Mouse (Mus musculus) monocyte, adult 2 months (primary cell): Measurements from ENCODE around the gene Sh3bp5.

Experiments
- DNase-seq, 2 experiments: peaks; one replicate each; pipeline ENCODE4 v3.0.0; 2022; ENCODE audit warnings: low spot score in 2 of 2, low read depth in 1 of 2

The Sh3bp5 gene

DNA sequence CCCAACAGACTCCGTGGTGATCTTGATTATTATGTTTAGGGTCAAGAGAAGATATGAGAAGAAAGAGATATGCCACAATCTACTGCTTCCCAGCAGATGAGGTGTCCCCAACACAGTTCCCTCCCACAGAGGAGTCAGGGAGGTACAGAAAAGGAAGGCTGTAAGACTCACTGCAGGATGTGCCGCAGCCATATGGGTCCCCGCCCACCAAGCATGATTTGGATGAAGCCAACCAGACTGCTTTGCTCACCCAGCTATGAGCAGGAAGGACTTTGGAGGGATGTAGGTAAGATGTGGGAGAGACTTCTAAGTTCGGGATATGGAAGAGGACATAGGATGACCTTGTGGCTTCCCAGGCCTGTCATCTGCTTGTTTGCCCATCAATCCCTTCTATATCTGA lies 25.1 kb downstream of the Sh3bp5 start:
- DNase-seq: no peak

DNA sequence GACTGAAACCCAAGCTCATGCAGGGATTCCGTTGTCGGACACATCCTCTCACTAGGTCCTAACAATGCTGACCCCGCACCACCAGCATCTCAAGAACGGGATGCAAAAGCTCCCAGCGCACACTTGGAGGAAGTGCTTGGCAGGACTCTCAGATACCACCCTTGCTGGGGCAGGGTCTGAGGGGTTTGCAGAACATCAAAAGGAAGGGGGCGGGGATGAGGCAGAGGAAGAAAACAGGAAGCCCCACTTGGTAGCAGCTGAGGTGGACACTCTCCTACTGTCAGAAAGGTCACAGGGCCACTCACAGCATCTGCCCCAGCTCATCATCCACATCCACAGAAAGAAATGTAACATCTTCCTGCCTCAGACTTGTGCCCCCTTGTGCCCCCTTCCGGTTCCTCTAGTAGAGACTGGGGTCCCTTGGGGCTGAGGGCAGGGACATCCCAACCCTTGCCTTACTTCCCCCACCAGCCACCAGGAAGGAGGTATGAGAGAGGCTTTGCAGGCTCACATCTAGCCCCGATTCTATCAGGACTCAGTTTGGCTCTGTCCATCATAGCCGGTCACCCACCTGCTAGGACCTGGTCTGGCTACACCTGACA lies 25.7 kb downstream of the Sh3bp5 start:
- no peak for DNase-seq

DNA sequence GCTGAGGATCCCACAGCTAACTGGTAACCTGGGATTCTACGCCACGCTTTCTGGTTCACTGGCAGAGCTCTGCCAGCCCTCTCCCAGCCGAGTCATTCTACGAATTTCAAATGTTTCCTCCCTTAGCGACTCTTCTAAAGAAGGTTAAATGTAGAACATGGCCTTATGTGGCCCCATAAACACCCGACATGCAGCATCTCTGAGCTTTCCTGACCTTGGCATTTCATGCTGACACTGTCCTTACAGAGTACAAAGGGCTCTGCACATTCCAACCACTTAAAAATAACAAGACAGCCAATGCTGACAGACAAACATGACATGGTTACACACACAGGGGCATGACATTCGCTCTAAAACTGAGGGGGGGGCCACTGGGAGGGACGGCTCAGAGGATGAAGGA lies 27.2 kb downstream of the Sh3bp5 start:
- no peak for DNase-seq

DNA sequence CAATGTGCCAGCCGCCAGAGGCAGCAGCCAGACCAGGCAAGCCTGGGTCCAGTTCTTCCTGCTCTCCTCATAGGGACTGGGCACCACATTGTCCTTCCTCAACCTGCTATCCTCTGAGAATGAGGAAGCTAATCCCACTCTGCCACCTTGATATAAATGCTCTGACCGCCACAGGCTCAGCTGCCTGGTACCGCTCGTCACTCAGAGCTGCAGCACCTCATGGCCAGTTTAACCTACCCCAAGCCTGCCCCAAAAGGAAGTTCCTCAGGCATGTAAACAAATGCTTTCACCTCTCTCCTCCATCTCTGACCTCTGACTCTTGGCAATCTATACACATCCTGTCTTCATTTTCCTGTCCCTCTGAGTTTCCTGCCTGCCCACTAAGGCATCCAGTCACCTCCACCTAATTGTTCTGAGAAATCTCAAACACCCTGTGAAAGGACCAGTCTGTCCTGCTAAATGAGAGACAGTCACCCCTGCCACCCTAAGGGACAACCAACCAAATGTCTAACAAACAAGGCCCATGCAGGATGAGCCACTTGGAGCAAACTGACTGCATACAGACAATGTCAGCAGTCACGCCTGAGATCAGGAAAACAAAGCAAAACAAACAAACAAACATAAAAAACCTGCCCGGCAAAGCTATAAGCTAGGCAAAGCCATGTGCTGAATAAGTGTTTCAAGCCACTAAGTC lies 27.8 kb downstream of the Sh3bp5 start:
- no peak for DNase-seq

DNA sequence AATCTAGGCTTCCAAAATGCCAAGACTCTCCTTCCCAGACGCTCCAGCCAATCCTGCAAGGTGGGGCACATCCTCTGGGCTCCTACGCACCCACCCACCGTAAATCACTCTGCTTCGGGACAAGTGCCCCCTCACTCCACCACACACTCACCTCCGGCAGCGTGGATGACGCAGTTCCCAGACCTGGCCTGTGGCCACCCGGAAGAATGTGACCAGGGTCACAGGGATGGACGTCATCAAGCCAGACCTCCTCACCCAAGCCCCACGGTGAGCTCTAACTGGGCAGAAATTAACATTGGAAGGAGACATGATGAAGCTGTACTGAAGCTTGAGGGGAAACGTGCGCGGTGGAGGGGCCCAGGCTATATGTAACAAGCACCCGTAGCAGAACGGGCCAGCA lies 28.7 kb downstream of the Sh3bp5 start:
- no peak for DNase-seq

DNA sequence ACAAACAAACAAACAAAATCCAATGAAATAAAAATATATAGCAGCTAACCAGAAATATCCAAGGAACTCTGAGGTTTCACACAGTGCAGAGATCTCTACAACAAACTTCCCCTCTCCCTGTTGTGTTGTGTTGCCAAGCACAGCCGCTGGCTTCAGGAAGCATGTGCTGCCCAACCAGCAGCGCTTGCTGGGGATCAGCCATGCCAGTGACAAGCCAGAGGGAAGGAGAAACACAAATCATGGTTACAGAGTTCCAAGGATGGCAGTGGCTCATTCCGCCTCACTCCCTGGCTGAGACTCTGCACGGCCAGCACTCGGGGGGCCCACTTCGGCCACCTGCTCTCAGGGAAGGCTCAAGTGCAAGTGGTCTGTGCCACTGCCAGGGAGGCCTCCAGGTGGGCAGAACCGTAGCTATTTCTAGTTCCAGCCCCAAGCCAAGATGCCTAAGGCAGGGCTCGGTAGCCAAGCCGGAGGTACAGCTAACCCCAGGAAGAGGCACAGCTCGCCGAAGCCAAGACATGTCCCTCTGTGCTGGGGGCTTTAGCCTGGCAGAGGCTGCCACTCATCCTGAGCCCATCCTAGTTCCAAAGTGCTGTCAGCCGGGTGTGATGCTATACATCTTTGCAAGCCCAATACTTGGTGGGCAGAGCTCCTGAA lies 29.6 kb downstream of the Sh3bp5 start:
- no peak for DNase-seq

DNA sequence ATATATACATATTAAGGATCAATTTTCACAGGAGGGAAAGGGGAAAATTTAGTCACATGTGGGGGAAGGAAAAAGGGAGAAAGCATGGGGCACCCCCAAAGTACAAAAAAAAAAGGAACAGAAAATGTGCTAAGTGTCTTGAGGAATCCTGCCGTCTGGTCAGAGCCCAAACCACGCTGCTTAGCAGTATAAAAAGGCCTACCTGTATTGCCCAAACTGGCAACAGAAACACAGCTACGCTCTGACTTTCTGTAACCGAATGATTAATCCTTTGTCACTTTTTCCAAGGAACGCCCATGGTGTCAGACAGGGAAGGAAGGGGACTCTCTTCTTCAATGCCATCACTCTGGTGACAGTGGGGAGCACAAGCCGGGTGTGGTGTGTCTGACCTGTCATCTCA lies 30.2 kb downstream of the Sh3bp5 start:
- DNase-seq: no peak

DNA sequence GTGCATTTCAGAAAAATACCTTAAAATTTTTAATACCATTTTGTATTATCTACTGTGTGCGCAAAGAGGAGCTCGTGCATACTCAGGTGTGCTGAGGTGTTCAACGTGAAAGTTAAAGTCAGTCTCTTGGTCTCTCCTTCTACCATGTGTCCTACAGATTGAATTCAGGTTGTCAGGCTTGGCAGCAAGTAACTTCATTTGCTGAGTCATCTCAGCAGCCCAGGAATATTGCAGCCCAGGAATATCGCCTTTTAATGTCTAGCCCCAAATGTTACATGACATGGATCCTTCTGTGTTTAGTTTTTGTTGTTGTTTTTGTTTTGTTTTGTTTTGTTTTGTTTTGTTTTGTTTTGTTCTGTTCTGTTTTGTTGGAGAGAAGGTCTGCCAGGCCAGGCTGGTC lies 31.2 kb downstream of the Sh3bp5 start:
- DNase-seq: no peak

DNA sequence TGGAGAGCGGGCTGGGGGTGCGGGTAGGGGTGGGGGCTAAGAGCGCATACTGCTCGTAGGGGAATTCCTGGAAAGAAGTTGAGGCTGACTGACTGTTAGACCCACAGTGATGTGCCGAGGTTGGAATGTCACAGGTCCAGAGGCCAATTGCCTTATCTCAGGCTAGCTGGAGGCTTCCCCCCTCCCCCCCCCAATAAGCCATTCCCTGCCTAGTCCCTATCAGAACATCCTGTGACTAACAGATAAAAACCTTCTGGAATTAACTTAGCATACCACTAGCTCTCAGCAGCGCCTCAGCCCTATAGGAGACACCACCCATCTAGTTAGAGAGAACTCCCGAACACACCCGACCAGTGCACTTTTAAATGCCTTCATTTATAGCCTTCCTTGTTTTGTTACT lies 31.9 kb downstream of the Sh3bp5 start:
- DNase-seq: no peak

DNA sequence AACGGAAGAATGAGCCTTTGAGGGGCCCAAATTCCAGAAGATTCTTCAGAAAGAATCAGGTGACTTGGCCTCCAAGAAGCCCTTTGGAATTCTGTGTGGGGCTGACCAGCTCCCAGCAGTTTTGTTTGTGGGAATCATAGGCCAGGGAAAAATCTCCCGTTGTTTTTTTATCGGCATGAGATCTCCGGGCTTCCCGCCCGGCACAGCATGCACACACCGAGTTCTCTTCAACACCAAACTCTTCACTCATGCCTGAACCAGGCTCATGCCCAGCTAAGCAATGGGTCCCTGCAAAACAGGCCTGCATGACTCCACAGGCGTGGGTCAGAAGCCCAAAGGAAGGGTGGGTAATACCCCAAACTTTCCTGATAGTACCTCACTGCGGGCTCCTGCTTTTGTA lies 32.3 kb downstream of the Sh3bp5 start:
- DNase-seq: no peak

DNA sequence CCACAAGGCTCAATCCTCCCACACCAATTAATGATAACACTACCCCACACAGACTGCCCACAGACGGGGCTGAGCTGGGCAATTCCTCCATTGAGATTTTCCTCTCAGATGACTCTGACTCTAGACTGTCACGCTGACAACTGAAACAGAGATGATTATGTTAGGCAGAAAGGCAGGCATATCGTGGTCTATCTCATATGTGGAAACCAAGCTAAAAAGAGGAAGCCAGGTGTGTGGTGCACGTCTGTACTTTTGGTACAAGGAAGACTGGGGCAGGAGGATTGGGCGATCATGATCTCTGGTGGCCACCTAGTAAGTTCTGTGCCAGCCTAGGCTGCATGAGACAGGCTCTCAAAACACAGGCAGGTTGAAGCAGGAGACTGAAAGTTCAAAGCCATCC lies 33.2 kb downstream of the Sh3bp5 start:
- no peak for DNase-seq

DNA sequence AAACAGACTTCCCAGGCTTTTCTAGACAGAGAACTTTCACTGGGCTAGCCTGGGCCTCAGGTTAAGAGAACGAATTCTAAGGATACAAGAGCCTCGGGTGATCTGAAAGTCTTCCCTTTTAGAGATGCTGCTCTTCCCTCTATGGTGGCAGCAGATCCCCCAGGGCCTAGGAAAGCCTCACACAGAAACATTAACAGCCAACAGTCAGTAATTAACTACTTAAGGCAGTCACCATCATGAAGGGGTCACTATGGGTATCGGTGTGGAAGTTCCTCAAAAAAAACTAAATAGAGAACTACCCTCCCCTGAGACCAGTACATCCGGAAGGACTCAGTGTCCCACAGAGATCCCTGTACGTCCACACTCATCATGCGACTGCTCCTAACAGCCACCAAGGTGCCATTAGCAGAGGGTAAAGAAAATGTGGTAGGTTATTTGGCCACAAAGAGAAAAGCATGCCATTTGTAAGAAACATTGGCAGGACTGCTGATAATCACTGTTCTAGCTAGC lies 33.9 kb downstream of the Sh3bp5 start:
- DNase-seq: no peak

DNA sequence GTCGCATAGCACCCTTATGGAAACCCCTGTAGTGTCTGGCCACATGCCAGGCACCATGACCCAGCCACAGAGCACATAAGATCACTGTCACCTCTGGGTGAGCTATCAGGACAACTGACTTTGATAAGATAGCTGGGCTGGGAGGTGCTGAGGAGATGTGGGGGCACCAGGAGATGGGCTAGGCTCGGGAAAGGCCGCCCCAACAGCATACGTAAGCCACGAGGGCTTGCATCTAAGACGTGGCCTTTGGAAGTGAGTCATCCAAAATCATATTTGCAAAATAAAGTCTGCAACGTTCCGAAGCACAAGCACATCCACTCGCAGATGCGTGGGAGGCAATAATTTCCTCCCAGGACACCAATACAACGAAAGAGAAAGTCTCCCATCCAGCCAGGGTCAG lies 35.0 kb downstream of the Sh3bp5 start:
- DNase-seq: no peak

DNA sequence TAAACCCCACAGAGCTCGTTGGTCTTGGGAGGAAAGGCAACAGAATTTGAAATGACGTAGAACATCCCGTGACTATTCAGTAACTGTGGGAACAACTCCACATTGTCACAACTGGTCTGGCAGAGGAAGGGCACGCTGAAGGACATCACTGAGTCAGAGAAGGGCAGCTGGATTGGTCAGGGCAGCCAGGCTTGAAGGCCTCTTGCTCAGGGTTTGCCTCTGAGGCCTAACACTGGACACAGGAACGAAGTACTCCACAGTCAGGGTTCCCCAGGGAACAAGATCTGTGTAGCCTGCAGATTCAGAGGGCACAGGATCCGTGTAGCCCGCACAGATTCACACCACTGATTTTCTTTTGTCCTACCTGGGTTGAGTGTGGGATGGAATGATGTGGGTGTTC lies 35.6 kb downstream of the Sh3bp5 start:
- no peak for DNase-seq

DNA sequence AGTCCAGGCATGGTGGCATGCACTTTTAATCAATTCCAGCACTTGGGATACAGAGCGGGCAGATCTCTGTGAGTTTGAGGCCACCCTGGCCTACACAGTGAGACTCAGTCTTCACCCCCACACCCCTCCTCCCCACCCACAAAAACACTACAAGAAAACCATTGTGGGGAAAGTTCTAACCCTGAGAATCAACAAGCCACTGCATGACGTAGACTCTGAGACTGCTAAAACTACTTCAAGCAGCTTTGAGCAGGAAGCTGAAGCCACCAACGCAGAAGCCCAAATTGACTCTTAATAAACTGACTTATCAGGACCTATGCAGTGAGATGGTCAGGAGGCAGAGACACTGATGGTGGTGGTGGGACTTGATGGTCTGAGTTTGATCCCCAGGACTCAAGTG lies 36.6 kb downstream of the Sh3bp5 start:
- DNase-seq: no peak

DNA sequence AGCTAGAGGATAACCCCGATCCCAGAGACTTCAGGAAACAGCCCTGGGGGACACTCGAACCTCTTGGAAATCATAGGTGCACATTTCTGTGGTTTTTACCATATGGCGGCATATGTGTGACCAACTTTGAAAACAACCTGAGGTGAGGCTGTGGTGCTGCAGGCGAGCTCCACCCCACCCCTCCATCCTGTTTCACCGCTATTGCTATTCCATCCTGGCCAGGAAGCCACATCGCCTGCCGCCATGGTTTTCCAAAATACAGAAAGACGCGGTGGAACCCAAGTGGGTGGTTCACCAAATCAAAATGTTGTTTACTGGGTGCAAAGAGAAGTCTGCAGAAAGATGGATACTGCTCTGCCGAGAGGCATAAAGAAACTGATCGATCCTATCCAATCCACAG lies 37.1 kb downstream of the Sh3bp5 start:
- DNase-seq: no peak

DNA sequence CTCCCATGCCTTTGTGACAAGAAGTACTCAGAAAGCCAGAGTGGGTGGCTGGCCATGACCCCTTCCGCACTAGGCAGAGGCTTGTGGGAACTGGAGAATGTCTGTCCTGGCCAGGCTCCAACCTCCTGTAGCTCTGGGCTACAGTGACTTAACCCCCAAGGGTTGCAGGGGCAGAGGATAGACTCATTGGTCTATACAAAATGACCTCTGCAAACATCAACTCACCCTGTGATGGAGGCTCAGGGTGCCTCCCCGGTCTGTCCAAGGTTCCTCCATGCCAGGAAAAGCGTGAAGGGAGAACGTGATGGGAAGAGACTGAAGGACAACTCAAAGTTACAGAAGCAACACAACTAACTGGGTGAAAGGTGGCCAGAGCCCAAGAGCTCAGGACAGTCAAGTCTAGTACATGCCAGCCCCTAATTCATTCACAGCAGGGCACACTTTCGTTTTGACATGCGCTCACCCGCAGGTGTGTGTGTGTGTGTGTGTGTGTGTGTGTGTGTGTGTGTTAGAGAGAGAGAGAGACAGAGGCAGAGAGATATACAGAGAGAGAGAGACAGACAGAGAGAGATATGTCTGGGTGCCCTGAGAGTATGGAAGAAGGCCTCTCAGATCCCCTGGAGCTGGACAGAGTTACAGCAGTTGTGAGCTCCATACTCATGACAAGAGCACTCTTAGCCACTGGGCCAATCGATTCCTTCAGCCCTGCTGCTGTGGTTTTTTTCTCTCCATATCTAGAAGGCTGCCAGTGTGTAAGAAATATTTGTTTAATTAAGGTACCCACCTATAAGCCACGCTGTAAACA lies 37.9 kb downstream of the Sh3bp5 start:
- DNase-seq: no peak

DNA sequence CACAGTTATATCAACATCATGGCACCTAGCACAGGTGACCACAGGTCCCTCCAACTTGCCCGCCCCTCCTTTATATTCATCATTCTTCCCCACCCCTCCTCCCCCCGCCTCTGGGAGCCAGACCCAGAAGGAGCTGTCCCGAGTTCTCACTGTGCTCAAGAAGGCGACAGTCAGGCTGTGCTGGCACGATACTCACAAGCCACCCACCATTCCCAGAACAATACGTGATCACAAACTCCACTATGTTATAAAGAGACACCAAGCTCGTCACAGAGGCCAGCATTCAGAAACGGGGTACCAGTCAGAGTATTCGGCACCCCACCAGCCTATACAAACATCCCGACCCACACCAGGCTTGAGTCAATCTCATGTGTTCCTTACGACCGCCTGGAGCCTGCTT lies 38.5 kb downstream of the Sh3bp5 start:
- no peak for DNase-seq

DNA sequence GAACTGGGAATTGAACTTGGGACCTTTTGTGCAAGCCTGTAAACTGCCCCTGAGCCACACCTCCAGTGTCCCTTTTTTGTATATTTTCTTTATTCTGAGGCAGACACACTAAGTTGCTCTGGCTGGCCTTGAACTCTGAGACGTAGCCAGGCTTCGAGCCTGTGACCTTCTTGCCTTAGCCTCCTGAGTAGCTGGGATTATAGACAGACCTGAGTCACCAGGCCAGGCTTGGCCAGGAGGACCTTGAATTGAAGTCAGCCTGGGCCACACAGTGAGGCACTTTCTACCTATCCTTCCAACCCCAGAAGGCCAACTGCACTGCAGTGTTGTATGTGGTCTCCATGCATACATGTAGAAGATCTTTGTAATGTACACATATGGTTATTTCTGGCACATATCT lies 39.5 kb downstream of the Sh3bp5 start:
- no peak for DNase-seq

DNA sequence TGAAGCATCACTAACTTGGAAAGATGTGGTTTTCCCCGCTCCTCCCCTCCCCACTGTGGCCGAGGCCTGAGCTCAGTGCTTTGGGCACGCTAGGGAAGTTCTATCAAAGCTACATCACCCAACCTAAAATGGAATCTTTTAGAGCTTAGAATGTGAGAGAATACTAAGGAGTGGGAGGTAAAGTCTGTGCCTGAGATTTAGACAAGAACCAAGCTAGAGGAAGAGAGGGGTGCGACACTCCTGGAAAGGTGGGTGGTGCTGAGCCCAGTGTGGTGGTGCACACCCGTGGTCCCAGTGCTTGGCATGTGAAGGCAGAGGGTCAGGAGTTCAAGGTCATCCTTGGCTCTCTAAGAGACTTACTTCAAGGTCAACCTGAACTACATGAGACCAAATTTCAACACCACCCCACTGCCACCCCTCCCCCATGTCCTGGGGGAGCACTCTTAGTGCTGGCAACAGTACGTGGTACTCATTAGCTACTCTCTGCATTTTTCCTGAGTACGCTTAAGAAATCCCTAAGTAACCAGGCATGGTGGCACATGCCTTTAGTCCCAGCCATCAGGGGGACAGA lies 40.2 kb downstream of the Sh3bp5 start:
- no peak for DNase-seq

DNA sequence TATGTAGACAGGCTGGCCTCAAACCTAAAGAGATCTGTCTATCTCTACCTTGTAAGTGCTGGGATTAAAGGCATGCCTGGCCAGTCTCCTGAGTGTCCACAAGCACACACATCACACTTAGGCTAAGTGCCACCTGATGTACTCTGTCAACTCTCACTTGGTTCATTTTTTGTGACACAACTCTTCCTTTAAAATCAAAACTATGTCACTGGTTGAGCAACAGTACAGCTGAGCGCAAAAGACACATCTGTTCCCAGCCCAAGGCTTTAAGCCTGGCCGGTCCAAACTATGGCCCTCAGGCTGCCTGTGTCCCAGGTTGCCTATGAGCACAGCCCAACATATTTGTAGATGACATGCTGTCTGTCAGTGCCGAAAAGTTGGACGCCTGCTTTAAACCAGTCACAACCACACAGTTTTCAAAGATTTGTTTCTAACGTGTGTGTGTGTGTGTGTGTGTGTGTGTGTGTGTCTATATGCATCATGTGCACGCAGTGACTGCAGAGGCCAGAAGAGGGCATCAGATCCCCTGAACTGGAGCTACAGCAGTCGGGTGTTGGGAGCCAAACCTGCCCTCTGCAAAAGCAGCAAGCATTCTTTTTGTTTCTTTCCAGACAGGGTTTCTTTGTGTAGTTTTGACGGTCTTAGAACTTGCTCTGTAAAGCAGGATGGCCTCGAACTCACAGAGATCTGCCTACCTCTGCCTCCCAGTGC lies 40.9 kb downstream of the Sh3bp5 start:
- DNase-seq: no peak
